Mouse (Mus musculus) intestine, embryonic 16.5 days (tissue): ENCODE measurements around the gene Maco1. TPM values are rescaled to one million over a fixed set of nuclear protein-coding genes. Genes with fewer than 3 reads are reported as not detected.

Experiments
- ATAC-seq: fragments of 200-750 bp; cut with Nextera tagmentation; 2 replicates; pipeline ENCODE4 v1.8.0; 2017; ENCODE audit warnings: moderate TSS enrichment, moderate library complexity
- H3K27ac ChIP-seq: fragments of 300-500 bp; sonication (generic); 2 replicates; pipeline ENCODE4 v1.5.1; 2014; ENCODE audit warnings: mild to moderate bottlenecking, low read length
- H3K27me3 ChIP-seq: fragments of 300-500 bp; sonication (generic); replicated peaks from 2 replicates; pipeline ENCODE4 v1.6.1; 2014; ENCODE audit warnings: low read length, control low read depth, mixed read lengths; ENCODE audit not compliant: control insufficient read depth, insufficient read depth
- H3K36me3 ChIP-seq: fragments of 300-500 bp; sonication (generic); 2 replicates; pipeline ENCODE4 v1.6.1; 2014; ENCODE audit warnings: low read length, control low read depth; ENCODE audit not compliant: control insufficient read depth, insufficient read depth
- H3K4me1 ChIP-seq: fragments of 300-500 bp; sonication (generic); 2 replicates; pipeline ENCODE4 v1.6.1; 2014; ENCODE audit warnings: low read length, control low read depth, mixed read lengths; ENCODE audit not compliant: control insufficient read depth, insufficient read depth
- H3K4me2 ChIP-seq: fragments of 300-500 bp; sonication (generic); 2 replicates; pipeline ENCODE4 v1.6.1; 2014; ENCODE audit warnings: low read depth, low read length, control low read depth
- H3K4me3 ChIP-seq: fragments of 300-500 bp; sonication (generic); 2 replicates; pipeline ENCODE4 v1.5.1; 2014; ENCODE audit warnings: mild to moderate bottlenecking, low read length
- H3K9ac ChIP-seq: fragments of 300-500 bp; sonication (generic); 2 replicates; pipeline ENCODE4 v1.6.1; 2014; ENCODE audit warnings: low read depth, low read length
- H3K9me3 ChIP-seq: fragments of 300-500 bp; sonication (generic); 2 replicates; pipeline ENCODE4 v1.6.1; 2016; ENCODE audit warnings: low read length, control low read depth; ENCODE audit not compliant: control insufficient read depth
- WGBS: fragments of 180-500 bp; shearing (Covaris S2); extraction: QIAGEN DNeasy Blood & Tissue Kit; methylation state at CpG from one replicate; pipeline ENCODE4 v1.1.7; 2014; 5-methylcytosine and 5-hydroxymethylcytosine counted together
- polyA plus RNA-seq: library from polyadenylated mRNA; unstranded; fragments of >200 nt; fragmentation: Nextera tagmentation; extraction: Ambion mirVana; gene quantifications from 2 replicates; pipeline ENCODE4 v1.2.1, GENCODE M21; 2015

Gene Maco1
- polyA plus RNA-seq, 1 experiment from 2014 or later, result 25.7 TPM

DNA sequence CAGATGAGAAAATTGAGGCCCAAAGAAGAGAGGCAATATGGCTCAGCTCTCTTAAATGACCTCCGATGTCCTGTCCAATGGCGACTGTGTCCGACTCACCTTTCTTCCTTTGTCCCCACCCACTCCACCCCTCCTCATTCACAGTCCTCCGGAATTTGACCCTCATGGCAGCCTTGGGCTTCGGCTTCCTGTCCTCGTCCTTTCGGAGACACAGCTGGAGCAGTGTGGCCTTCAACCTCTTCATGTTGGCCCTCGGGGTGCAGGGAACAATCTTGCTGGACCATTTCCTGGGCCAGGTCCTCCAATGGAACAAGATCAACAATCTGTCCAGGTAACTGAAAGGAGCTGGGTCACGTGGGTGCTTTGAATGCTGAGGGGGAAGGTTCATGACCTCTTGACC lies 23.0 kb upstream of the Maco1 start:
- Histone ChIP-seq H3K9me3 (no peaks in the 10 kb centered on the region), H3K27ac (no peak overlapping the region), H3K4me1 (peaks cover 5% of the 10 kb centered on the region; the same call in 1 of the 2 replicates), H3K9ac (no peak overlapping the region), H3K36me3 (no peaks in the 10 kb centered on the region), H3K27me3 (0 out of 2 replicates have a peak, but pooled peaks cover 2% of the 10 kb centered on the region), H3K4me2 (no peak overlapping the region), H3K4me3 (no peak overlapping the region)
- no peak for ATAC-seq
- 82% methylated on average over 9 of the region's 9 CpGs for WGBS

DNA sequence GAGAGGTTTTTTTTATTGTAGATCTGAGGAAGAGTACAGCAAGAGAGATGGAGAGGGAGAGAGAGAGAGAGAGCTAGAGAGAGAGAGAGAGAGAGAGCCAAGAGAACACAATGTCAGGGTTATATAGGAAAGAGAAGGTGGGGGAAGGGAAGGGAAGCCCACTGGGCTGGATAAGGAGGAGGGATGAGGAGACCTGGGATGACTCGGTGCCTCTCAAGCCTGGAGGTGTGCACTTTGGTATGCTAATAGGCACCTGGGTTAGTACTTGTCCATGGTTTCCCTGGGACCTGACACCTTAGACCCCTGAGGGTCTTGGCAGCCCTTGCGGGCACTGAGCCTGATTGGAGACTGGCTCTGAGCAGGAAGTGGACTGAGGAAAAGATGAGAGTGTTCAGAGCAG lies 18.8 kb upstream of the Maco1 start:
- Histone ChIP-seq H3K27ac (no peak overlapping the region), H3K9me3 (no peaks in the 10 kb centered on the region), H3K4me3 (no peak overlapping the region), H3K9ac (no peak overlapping the region), H3K4me1 (peaks cover 5% of the 10 kb centered on the region; the same call in 1 of the 2 replicates), H3K36me3 (no peaks in the 10 kb centered on the region), H3K27me3 (peaks cover 2% of the 10 kb centered on the region; the same call in 1 of the 2 replicates), H3K4me2 (no peak overlapping the region)
- ATAC-seq, result no peak
- WGBS, result 50% methylated on average over 2 of the region's 2 CpGs

DNA sequence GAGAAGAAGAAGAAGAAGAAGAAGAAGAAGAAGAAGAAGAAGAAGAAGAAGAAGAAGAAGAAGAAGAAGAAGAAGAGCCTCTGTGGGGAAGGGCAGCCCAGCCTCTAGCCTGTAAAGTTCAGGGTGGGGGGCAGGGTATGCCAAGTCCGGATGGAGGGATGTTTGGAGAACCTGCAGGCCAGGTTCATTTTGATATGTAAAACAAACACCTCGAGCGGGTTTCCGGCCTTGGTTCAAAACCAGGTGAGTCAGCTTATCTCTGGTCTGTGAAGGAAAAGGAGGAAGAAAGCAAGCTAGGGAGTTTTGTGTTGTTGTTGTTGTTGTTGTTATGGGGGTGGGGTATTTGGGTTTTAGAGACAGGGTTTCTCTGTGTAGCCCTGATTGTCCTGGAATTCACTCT lies 18.3 kb upstream of the Maco1 start:
- 37% methylated on average over 4 of the region's 4 CpGs for WGBS
- H3K9ac ChIP-seq, result no peak overlapping the region
- H3K4me2 ChIP-seq, result no peak overlapping the region
- H3K27ac ChIP-seq, result no peak overlapping the region
- H3K9me3 ChIP-seq, result no peaks in the 10 kb centered on the region
- peaks cover 5% of the 10 kb centered on the region; the same call in 1 of the 2 replicates for H3K4me1 ChIP-seq
- H3K4me3 ChIP-seq, result no peak overlapping the region
- H3K27me3 ChIP-seq, result peaks cover 2% of the 10 kb centered on the region; the same call in 1 of the 2 replicates
- no peaks in the 10 kb centered on the region for H3K36me3 ChIP-seq
- no peak for ATAC-seq

GRCm38 (mm10) chr4:134869815-134870375 lies 16.8 kb upstream of the Maco1 start:
- WGBS, result 59% methylated on average over 7 of the region's 7 CpGs
- Histone ChIP-seq H3K9me3 (no peaks in the 10 kb centered on the region), H3K4me1 (peaks cover 8% of the 10 kb centered on the region), H3K9ac (peak overlapping the region; percentile 30; the same call in 1 of the 2 replicates), H3K27me3 (peaks cover 2% of the 10 kb centered on the region; the same call in 1 of the 2 replicates), H3K27ac (no peak overlapping the region), H3K36me3 (no peaks in the 10 kb centered on the region), H3K4me3 (0 out of 2 replicates have a peak overlapping the region, but pooled peaks have one; percentile 13), H3K4me2 (peak overlapping the region; percentile 27; the same call in 1 of the 2 replicates)
- ATAC-seq, result peak; percentile 45

- Histone ChIP-seq H3K27me3 (peaks cover 2% of the 10 kb centered on the region; the same call in 1 of the 2 replicates), H3K4me1 (peaks cover 8% of the 10 kb centered on the region), H3K9me3 (no peaks in the 10 kb centered on the region), H3K27ac (no peak overlapping the region), H3K4me3 (0 out of 2 replicates have a peak overlapping the region, but pooled peaks have one; percentile 13), H3K9ac (peak overlapping the region; percentile 30; the same call in 1 of the 2 replicates), H3K4me2 (peak overlapping the region; percentile 27; the same call in 1 of the 2 replicates), H3K36me3 (no peaks in the 10 kb centered on the region)
- WGBS, result 10% methylated on average over 16 of the region's 16 CpGs
- ATAC-seq, result peak; percentile 84
Observed at GRCm38 (mm10) chr4:134869068-134869730, 16.1 kb upstream of the Maco1 start.

GRCm38 (mm10) chr4:134868490-134868889 lies 15.3 kb upstream of the Maco1 start:
- Histone ChIP-seq H3K9ac (no peak overlapping the region), H3K27ac (no peak overlapping the region), H3K4me2 (no peak overlapping the region), H3K4me3 (no peak overlapping the region), H3K9me3 (no peaks in the 10 kb centered on the region), H3K36me3 (no peaks in the 10 kb centered on the region), H3K27me3 (peaks cover 2% of the 10 kb centered on the region; the same call in 1 of the 2 replicates), H3K4me1 (peaks cover 8% of the 10 kb centered on the region)
- ATAC-seq, result no peak
- 30% methylated on average over 9 of the region's 9 CpGs for WGBS

GRCm38 (mm10) chr4:134868065-134868464 lies 14.9 kb upstream of the Maco1 start:
- 83% methylated on average over 10 of the region's 10 CpGs for WGBS

GRCm38 (mm10) chr4:134867661-134868060 lies 14.5 kb upstream of the Maco1 start:
- ATAC-seq, result no peak
- H3K4me1 ChIP-seq, result peaks cover 8% of the 10 kb centered on the region
- H3K4me3 ChIP-seq, result no peak overlapping the region
- no peak overlapping the region for H3K4me2 ChIP-seq
- H3K27ac ChIP-seq, result no peak overlapping the region
- no peaks in the 10 kb centered on the region for H3K9me3 ChIP-seq
- no peaks in the 10 kb centered on the region for H3K36me3 ChIP-seq
- H3K27me3 ChIP-seq, result peaks cover 2% of the 10 kb centered on the region; the same call in 1 of the 2 replicates
- 92% methylated on average over 8 of the region's 8 CpGs for whole genome bisulfite sequencing
- no peak overlapping the region for H3K9ac ChIP-seq

More at GRCm38 (mm10) chr4:134868065-134868464, 14.9 kb upstream of the Maco1 start:
- Histone ChIP-seq H3K9ac (no peak overlapping the region), H3K4me2 (no peak overlapping the region), H3K4me1 (peaks cover 8% of the 10 kb centered on the region), H3K36me3 (no peaks in the 10 kb centered on the region), H3K27ac (no peak overlapping the region), H3K4me3 (no peak overlapping the region), H3K9me3 (no peaks in the 10 kb centered on the region), H3K27me3 (peaks cover 2% of the 10 kb centered on the region; the same call in 1 of the 2 replicates)
- ATAC-seq, result no peak

DNA sequence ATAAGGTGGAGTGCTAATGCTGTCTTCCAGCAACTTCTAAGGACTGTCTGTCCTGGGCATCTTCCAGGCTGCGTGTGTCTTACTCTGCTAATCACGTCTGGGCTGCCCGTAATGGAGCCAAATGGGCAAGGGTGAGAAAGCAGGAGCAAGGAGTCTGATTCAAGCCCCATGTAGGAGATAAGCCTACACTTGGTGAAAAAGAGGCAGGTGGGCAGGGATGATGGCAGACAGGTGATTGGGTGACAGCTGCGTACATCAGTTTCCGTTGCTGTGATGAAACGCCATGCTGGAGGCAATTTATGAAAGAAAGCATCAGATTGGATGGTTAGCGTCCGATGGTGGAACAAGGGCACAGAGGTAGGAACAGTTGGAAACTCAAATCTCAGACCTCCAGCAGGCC lies 14.1 kb upstream of the Maco1 start:
- ATAC-seq, result no peak
- H3K4me3 ChIP-seq, result no peak overlapping the region
- H3K27me3 ChIP-seq, result peaks cover 2% of the 10 kb centered on the region; the same call in 1 of the 2 replicates
- H3K4me1 ChIP-seq, result peaks cover 8% of the 10 kb centered on the region
- no peaks in the 10 kb centered on the region for H3K9me3 ChIP-seq
- WGBS, result 88% methylated on average over 8 of the region's 8 CpGs
- no peak overlapping the region for H3K27ac ChIP-seq
- H3K4me2 ChIP-seq, result no peak overlapping the region
- no peaks in the 10 kb centered on the region for H3K36me3 ChIP-seq
- H3K9ac ChIP-seq, result no peak overlapping the region
